In genomic region chr1:52631570-52631969, GRCm38 (mm10) we compare ENCODE assay signal across 8 mouse cellular contexts. TPM values are rescaled to one million over a fixed set of nuclear protein-coding genes. Genes with fewer than 3 reads are reported as not detected.
DNase-seq lines count a peak whose midpoint lies in the region; ATAC-seq and TF ChIP-seq lines count a peak whose summit lies in the region.

No protein-coding gene starts in this region.

- peak overlapping the region; percentile 44 for H3K4me2 ChIP-seq in lung, postnatal 0 days (replicated peaks; ENCODE audit: low read depth, low read length)
- peak overlapping the region; percentile 58 for H3K4me2 ChIP-seq in intestine, postnatal 0 days (replicated peaks; ENCODE audit: low read depth)

- no peaks in the 10 kb centered on the region for H3K4me1 ChIP-seq in lung, postnatal 0 days (ENCODE audit: insufficient read depth, low read depth, low read length)
- no peaks in the 10 kb centered on the region for H3K4me1 ChIP-seq in cortical plate, adult 2 months (ENCODE audit: control insufficient read depth, insufficient read depth, low read length)
- H3K4me1 ChIP-seq in intestine, postnatal 0 days (replicated peaks; ENCODE audit: control insufficient read depth, insufficient read depth, low read length) = no peaks in the 10 kb centered on the region

- no peak overlapping the region; the same call in 1 of the 2 replicates for H3K4me3 ChIP-seq in lung, postnatal 0 days (ENCODE audit: low read depth, low read length)
- peak overlapping the region; percentile 64; the same call in 1 of the 2 replicates for H3K4me3 ChIP-seq in cortical plate, adult 2 months (ENCODE audit: insufficient read depth, low read length)
- no peak overlapping the region for H3K4me3 ChIP-seq in intestine, postnatal 0 days (ENCODE audit: low read depth, low read length)

- no peak for TF ChIP-seq POLR2A in cortical plate, adult 2 months (IDR thresholded peaks at IDR 0.05; ENCODE audit: extremely low read depth, insufficient read depth, low read length)

- DNase-seq in lung, postnatal 0 days (ENCODE audit: low spot score) = peak; percentile 33
- DNase-seq in lung, postnatal 10 days = no peak
- peak; percentile 31 for DNase-seq in retina, embryonic 14.5 days (ENCODE audit: low spot score)
- DNase-seq in layer of hippocampus, adult 8-10 months (ENCODE audit: low spot score in 2 of 2) = no peak
- DNase-seq in urinary bladder, postnatal 14 days (ENCODE audit: low spot score) = no peak
- no peak for DNase-seq in urinary bladder, postnatal 10 days (ENCODE audit: low spot score)

- H3K9ac ChIP-seq in lung, postnatal 0 days (replicated peaks; ENCODE audit: low read depth) = no peak overlapping the region
- no peak overlapping the region for H3K9ac ChIP-seq in intestine, postnatal 0 days (ENCODE audit: low read depth, low read length)

- H3K36me3 ChIP-seq in lung, postnatal 0 days (ENCODE audit: insufficient read depth, low read length) = no peaks in the 10 kb centered on the region
- H3K36me3 ChIP-seq in intestine, postnatal 0 days (ENCODE audit: control insufficient read depth, insufficient read depth) = no peaks in the 10 kb centered on the region

- TF ChIP-seq CTCF in lung, postnatal 0 days (IDR thresholded peaks at IDR 0.05) = peak; percentile 48
- no peak for TF ChIP-seq CTCF in cortical plate, adult 2 months (IDR thresholded peaks at IDR 0.05; ENCODE audit: extremely low read depth, insufficient read depth, low read length)
- peak; percentile 59 for TF ChIP-seq CTCF in intestine, postnatal 0 days (IDR thresholded peaks at IDR 0.05; ENCODE audit: low read depth)

- TF ChIP-seq EP300 in lung, postnatal 0 days (IDR thresholded peaks at IDR 0.05) = no peak

- ATAC-seq in lung, postnatal 0 days = no peak
- ATAC-seq in intestine, postnatal 0 days = no peak

- WGBS in lung, postnatal 0 days = 62% methylated on average over 2 of the region's 2 CpGs
- WGBS in intestine, postnatal 0 days = 56% methylated on average over 2 of the region's 2 CpGs

- no peaks in the 10 kb centered on the region for H3K9me3 ChIP-seq in lung, postnatal 0 days (ENCODE audit: low read length)
- H3K9me3 ChIP-seq in intestine, postnatal 0 days (ENCODE audit: control insufficient read depth) = no peaks in the 10 kb centered on the region

- H3K27ac ChIP-seq in lung, postnatal 0 days (ENCODE audit: low read length) = no peak overlapping the region
- no peak overlapping the region for H3K27ac ChIP-seq in cortical plate, adult 2 months (ENCODE audit: insufficient read depth, low read length)
- H3K27ac ChIP-seq in intestine, postnatal 0 days (ENCODE audit: low read depth, low read length) = no peak overlapping the region

- H3K27me3 ChIP-seq in lung, postnatal 0 days (replicated peaks; ENCODE audit: insufficient read depth, low read length) = no peaks in the 10 kb centered on the region
- H3K27me3 ChIP-seq in intestine, postnatal 0 days (replicated peaks; ENCODE audit: control insufficient read depth, insufficient read depth, low read length) = no peaks in the 10 kb centered on the region

RNA-seq across cellular contexts. Expression of gene Nemp2, which starts 1.1 kb away (rescaled TPM):
- 3.3 and 3.5 TPM in 2 replicates for polyA plus RNA-seq in lung, postnatal 0 days (2015; fragmentation: Nextera tagmentation; extraction: Ambion mirVana)
- 10.4 and 11.1 TPM in 2 replicates for polyA plus RNA-seq in cortical plate, adult 2 months (2012; rRNA removed)
- polyA plus RNA-seq in intestine, postnatal 0 days (2015; fragmentation: Nextera tagmentation; extraction: Ambion mirVana) = 2.0 and 2.1 TPM in 2 replicates
- total RNA-seq in layer of hippocampus, adult 8-10 months (2022) = 1 to 10 TPM; 4.0 to 5.8 (median 4.4) TPM

Comparison
In these comparisons a context has a peak if more than half of its experiments do, and no peak if none do; other contexts are left out.
1. DNase-seq: peak in lung, postnatal 0 days (single experiment) and retina, embryonic 14.5 days (single experiment); none in lung, postnatal 10 days (single experiment), layer of hippocampus, adult 8-10 months (0 of 2), urinary bladder, postnatal 14 days (single experiment) and urinary bladder, postnatal 10 days (single experiment).